Mouse (Mus musculus) layer of hippocampus, postnatal 10 days (tissue): ENCODE data around the gene Ptf1a. TPM values are rescaled to one million over a fixed set of nuclear protein-coding genes. Genes with fewer than 3 reads are reported as not detected.
A peak's percentile ranks its signal among the peaks of the same experiment; 100 is the strongest.

Source experiments
- DNase-seq, 2 experiments: peaks; one replicate each; pipeline ENCODE4 v3.0.0; 2021; ENCODE audit warnings: low spot score in 2 of 2
- total RNA-seq, 2 experiments: library from RNA; stranded (reverse); gene quantifications; 2 replicates each; pipeline ENCODE4 v1.2.3; 2021

Ptf1a gene
- total RNA-seq, 2 experiments from 2014 or later = not detected

DNA sequence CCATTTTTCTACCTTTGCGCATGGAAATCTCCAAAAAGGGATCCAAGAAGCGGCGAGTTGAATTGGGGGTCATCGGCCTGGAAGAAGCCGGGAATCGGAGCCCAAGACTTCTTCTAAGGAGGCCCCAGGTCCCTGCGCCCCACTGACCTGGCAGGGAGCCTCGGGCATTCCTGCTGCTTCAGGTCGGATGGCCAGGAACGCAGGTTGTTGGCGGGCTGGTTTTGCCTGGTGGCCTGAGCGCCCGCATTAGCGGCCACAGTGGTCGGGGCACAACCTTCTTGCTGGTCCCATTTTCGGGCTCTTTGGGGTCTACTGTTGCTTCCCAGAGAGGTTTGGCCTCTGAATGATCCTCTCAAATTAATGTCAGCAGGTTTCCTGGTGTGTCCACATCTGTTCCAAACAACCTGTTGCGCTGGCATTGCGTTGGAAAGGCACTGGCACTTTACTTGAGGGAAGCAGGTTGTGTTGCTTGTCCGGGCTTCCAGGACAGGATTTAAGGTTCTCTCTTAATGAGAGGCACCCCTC is 7.1 kb downstream of the Ptf1a start:
- no peak for DNase-seq

- no peak for DNase-seq
Measured at GRCm38 (mm10) chr2:19455228-19455627, 9.8 kb downstream of the Ptf1a start.

- peak in 1 of 2 experiments; percentile 22 for DNase-seq
Measured at GRCm38 (mm10) chr2:19455857-19456482, 10.5 kb downstream of the Ptf1a start.

DNA sequence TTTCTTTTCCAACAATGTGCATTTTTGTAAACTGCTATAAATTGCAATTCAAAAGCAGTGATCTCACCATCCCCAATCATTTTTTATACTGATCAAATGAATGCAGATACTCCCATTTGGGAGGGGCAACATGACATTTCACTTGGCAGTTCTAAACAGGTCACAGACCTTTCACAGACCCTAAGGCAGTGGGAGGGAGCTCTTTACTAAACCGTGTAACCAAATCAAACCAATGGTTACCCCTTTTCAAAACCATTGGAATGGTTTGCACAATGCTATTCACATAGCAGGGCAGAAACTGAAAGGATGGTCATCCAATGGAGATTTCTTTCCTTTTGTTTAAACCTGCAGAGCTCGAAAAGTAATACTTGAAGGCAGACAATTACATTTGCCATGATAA is 13.3 kb downstream of the Ptf1a start:
- no peak for DNase-seq

GRCm38 (mm10) chr2:19461940-19462339 is 16.5 kb downstream of the Ptf1a start:
- DNase-seq = no peak

DNA sequence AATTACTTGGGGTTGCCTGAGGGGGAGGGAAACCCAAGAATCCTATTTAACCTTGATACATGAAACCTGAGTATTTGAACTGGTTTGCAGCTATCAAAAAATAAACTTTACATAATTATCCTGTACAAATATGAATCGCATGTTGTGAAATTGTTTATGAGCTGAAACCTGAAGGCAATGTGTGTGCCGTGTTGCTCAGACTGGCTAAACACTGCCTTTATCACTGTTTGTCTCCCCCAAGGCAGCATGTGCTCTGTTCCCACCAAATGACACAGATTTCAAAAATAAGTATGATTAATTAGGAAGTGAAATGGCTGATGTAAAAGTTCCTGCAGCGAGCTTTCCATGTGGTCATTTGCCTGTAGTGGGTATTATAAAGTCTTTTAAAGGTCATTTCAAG is 44.8 kb downstream of the Ptf1a start:
- DNase-seq = no peak

Other genes starting within 250 kb of the Ptf1a start
- gene Armc3, start 246.4 kb upstream of the Ptf1a start, total RNA-seq = 1 to 10 TPM; 1.1 to 1.4 TPM
- gene Msrb2, start 74.2 kb upstream of the Ptf1a start, total RNA-seq = 10 to 100 TPM; 17.4 to 19.4 TPM
- gene 4921504E06Rik, start 108.3 kb downstream of the Ptf1a start, total RNA-seq = not detected
- gene Otud1, start 212.1 kb downstream of the Ptf1a start, total RNA-seq = 1 to 10 TPM; 7.4 to 7.7 TPM